Mouse (Mus musculus): ENCODE measurements at regions not wholly inside any gene's neighbourhood (a gene's known extent, or its start where the extent isn't known, plus 50 kb on each side); places are given as distances from the start of the nearest gene placed in this dataset.

DNA sequence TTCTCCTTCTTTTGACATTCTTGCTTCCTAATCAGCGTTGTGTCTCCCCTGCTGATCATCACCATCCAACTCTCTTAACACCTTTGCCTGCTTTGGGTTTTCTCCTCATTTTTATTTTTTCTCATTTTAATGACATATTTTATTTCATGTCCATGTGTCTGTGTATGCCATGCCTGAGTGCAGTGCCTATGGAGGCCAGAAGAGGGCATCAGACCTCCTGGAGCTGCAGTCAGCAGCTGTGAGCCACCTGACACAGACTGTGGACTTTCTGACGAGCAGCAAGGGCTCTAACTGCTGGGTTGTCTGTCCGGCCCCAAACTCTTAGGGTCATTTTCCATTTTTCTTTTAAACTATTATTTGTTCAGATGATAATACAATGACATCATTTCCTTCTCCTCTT is 203.8 kb downstream of the Gm11011 start:
- DNase-seq (ENCODE audit: low spot score in 2 of 2) = no peak
- intact Hi-C loops (cut with DNase I) = no loop called here

DNA sequence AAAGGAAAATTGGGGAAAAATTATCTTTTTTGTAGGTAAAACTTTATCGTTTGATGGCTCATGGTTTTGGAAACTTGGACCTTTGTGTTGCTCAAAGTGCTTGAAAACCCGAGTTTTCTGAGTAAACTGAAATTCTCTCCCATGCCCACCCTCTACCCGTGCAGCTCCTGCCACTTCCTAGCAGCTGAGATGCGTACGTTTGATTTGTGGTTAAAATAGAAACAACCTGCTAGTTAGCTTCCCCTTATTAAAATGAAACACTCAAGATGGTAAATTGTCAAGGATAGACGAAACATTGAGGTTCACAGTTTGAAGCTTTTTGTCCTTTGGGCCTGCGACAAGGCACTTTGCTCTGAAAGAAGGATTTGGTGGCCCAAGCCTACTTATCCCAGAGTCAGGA is 214.5 kb downstream of the Gm11011 start:
- intact Hi-C loops (cut with DNase I) = no loop called here

DNA sequence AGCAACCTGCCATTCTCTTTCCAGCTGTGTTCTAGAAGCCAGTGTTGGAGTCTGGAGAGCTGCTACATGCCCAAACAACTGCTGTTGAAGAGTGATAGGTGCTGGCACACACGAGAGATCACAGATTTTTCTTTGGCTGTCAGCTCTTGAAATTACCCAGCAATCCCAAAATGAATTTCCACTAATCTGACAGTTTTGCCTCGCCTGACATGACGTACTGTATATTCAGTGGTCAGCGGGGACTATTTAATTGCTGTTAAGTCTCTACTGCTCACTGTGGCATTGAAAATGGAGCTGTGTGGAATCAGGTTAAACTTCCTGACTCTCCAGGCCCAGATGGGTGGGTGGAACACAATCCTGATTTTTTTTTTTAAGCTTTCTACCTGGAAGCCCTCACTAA is 222.5 kb downstream of the Gm11011 start:
- no peak for DNase-seq (ENCODE audit: low spot score in 2 of 2)
- intact Hi-C loops (cut with DNase I) = no loop called here

More for the DNA sequence above, 214.5 kb downstream of the Gm11011 start:
- DNase-seq (ENCODE audit: low spot score in 2 of 2) = no peak

DNA sequence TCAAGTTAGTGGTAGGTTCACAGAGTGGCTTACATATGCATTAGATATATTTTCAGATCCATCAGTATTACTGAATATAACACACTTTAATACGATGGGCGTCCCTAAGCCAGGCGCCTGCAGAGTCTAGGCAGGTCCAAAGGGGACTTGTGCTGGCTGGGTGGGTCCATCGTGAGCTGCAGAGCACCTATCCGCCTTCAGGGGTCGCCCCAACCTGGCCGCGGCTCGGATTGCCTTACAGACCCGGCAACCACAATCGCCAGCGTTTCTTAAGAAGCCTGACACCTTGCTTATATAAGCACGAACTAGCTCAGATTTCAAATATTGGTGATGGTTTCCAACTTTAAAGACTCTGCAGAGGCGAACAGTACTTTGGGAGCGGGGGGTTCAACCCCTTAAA is 227.3 kb downstream of the Gm11011 start:
- peak; percentile 14 to 40 for DNase-seq (ENCODE audit: low spot score in 2 of 2)
- intact Hi-C loops (cut with DNase I) = no loop called here

DNA sequence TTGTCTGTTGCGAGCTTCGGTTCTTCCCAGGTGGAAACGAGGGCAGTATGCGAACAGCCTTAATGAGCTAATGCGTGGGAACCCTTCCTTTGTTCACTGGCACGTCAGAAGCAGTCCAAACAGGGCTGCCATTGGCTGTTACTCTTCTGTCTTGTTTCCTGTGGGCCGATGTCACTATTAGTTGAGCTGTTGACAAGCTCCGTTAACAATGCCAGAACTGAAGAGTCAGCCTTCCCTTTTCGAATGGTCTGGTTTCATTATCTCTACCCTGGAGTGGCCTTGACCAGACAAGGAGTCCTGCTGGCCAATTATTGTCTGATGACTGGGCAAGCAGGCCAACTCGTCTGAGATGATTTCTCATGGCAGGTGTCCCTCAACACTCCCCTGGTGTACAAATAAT is 230.1 kb downstream of the Gm11011 start:
- no peak for DNase-seq (ENCODE audit: low spot score in 2 of 2)
- intact Hi-C loops (cut with DNase I) = no loop called here

DNA sequence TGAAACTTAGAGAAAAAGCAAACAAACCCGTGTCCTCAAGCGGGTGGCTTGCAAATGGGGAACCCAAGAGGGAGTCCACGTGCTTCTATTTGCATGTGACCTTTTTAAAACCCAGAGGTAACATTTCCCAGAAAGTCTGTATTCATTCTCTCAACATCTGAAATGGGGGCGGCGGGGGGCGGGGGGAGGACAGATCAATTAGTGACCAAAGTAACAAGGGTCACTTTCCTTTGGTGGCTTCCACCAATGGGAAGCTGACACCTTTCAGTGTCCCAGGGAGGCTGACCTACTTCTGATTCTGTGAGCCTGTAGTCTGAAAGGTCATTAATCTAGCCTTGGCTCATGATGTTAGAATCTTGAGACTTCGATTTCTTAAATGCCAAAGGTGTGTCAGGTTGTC is 236.0 kb downstream of the Gm11011 start:
- DNase-seq (ENCODE audit: low spot score in 2 of 2) = no peak
- intact Hi-C loops (cut with DNase I) = no loop called here

DNA sequence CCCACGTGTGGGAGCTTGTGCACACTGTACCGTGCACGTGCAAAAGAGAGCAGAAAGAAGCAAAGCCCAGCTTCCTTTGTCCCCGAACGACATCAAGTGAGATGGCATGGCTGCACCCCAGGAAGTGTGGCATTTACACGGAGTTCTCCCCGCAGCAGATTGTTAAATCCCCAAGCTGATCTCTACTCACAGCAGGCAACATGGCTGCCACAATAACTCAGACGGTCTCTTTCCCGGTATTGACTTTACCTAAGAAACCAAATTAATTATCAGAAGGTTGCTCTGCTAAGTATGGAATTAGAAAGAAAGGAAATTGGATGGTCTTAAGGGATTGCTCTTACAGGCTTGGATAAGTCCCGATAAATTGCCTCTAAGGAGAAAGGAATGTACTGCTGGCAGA is 241.4 kb downstream of the Gm11011 start:
- DNase-seq (ENCODE audit: low spot score in 2 of 2) = no peak
- intact Hi-C loops (cut with DNase I) = no loop called here

DNA sequence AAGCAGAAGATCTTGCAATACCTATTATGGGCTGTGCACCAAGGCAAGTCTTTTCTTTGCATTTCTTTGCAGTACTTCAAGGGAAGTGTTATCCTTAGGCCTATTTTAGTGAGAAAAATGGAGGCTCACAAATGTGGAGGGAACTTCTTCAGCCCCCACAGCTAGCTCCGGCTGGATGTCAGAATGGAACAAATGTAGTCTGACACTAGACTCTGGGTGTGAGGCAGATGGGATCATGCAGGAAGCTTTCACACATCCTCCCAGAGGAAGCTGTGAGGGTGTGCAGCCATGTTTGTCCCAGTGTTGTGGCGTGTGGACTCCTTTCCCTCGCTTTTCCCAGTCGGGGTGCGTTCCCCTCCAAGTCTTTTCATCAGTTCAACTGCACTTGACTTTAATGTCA is 268.0 kb downstream of the Gm11011 start:
- intact Hi-C loops (cut with DNase I) = no loop called here
- peak; percentile 55 to 63 for DNase-seq (ENCODE audit: low spot score in 2 of 2)

DNA sequence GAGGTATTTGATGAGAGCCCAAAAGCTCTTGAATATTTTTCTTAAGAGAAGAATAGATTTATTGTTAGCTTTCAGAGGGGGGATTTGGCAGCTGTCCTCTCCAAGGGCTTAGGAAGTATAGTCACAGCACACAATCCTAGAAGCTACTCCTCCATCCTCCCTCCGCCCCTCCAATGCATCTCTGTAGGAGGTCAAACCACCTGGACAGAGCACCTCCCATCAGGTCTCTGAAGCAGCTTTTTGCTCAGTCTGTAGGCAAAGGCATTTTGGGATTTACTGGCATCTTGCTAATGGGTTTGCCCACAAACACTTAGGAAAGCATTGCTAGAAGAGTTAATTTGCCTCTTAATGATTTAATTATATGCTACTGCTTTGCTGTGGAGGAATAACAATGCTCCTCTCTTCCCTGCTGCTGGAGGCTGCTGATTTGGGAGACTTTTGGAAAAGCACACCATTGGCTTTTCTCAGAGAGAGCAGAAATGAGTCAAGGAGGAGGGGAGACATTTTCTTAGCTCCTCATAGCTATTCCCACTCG is 273.1 kb downstream of the Gm11011 start:
- intact Hi-C loops (cut with DNase I) = no loop called here
- no peak for DNase-seq (ENCODE audit: low spot score in 2 of 2)

DNA sequence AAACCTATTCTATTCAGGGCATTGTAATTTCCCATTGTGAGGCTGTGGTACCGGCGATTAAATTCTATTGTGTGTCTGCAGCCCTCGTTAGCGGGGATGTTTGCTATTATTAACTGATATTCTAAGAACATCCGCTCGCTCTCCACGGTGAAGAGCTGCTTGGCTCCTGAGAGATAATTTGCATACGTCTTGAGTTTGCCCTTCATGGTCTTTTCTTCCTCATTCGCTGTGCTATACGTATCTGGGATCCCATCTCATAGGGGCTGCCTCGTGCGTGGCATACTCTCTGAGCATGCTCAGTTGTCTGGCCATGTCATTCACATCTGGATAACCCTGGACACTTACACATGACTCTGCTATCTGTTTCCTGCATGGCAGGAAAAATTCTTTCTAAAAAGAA is 275.7 kb downstream of the Gm11011 start:
- DNase-seq (ENCODE audit: low spot score in 2 of 2) = no peak
- intact Hi-C loops (cut with DNase I) = no loop called here

DNA sequence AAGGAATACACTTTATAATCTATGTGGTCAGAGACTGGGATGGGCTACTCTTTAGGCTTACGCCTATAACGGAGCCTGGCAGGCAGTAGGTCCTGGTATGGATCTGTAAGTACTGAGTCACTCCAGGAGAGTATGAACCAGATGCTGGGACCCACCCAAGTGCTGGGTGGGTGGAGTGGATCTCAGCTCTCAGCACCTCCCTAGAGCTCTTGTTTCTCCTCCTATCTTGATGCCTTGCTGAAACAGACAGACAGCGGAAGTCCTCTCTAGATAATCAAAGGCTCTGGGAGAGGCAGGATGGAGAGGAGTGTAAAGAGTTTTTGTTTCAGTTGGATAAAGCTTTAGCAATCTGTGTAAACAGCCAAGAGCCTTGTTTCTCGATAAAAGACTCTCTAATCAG is 276.2 kb downstream of the Gm11011 start:
- no peak for DNase-seq (ENCODE audit: low spot score in 2 of 2)
- intact Hi-C loops (cut with DNase I) = no loop called here

DNA sequence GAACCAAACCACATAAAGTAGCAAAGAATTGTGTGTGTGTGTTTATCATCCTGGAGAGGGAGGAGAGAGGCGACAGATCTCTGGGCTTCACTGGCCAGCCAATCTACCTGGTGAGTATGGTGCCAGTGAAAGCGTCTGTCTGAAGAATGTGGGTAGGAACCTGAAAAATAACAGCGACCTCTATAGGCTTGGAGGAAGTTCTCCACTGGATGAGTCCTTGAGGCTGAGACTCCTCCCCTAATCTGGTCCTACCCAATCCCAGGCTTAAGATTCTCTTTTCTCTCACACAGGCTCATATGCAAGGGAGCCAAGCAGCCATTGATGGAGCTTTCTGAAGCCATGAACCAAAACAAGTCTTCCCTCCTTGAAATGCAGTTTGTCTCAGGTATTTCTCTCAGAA is 283.2 kb downstream of the Gm11011 start:
- intact Hi-C loops (cut with DNase I) = no loop called here

DNA sequence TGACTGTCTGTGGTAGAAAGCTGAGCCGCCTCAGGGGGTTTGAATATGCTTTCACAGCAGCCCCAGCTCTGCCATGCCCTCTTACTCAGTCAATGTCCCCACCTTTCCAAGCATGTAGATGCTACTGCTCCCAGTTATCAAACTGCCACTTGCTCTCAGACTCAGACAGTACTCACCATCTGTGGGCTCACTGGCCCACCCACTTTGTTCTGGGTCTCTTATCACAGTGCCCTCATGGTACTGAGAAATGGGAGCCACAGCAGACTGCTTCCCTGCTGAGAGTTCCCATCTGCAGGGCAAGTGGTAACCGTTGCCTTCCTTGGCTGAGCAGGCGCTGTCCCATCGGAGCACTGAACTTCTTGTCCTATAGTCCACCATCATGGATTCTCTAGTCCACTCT is 286.6 kb downstream of the Gm11011 start:
- DNase-seq (ENCODE audit: low spot score in 2 of 2) = no peak
- intact Hi-C loops (cut with DNase I) = no loop called here

More for the DNA sequence above, 283.2 kb downstream of the Gm11011 start:
- no peak for DNase-seq (ENCODE audit: low spot score in 2 of 2)

DNA sequence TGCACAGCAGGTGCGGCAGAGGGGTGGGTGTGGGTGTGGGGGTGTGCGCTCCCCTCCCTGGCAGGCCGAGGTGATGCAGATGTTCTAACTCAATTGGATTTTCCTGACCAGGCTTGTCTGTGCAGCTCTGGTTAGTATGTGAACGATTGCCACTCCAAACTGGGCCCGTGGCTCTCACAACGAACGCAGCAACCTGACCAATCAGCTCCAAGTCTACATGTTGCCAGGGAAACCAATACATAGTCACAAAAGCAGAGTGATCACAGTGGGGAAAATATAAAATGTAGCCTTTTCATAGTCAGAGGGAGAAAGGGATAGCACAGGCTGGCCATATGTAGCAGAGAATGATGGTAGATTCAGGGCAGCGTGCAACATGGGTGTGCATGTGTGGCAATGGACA is 287.1 kb downstream of the Gm11011 start:
- DNase-seq (ENCODE audit: low spot score in 2 of 2) = peak; percentile 68 to 78
- intact Hi-C loops (cut with DNase I) = no loop called here

DNA sequence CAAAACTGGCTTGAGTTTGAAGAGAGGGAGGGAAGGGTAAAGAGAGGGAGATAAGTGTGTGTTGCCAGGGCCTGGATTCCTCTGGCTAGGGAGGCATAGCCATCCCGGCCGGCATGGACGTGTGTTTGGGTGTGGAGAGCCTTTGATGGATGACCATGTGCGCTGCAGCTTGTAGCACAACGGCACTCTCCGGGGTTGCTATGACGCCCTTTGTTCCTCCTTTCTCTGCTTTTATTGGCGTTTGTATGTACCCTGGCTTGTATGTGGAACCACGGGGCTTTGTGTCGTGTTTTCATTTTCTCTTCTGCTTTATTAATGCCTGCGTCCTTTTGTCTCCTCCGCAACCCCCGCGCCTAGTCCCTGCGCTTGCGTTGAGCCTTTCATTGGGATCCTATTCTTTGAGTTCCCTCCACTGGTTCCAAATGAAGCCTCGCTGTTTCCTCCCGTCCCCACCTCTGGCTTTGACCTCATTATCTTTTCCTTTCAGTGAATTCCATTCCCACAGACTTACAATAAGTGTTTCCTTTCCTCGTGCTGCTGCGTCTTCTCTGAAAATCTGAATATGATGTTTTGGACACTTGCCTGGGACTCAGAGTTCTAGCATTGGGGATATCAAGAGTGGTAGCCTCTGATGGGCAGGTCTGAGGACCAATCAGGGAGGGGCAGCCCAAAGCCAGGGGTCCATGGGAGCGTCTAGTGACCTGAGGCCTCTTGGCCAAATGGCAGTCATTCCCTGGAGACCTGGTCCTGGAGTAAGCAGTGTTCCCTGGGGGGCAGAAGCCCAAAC is 289.5 kb downstream of the Gm11011 start:
- intact Hi-C loops (cut with DNase I) = no loop called here
- peak in 1 of 2 experiments; percentile 37 for DNase-seq (ENCODE audit: low spot score in 2 of 2)

DNA sequence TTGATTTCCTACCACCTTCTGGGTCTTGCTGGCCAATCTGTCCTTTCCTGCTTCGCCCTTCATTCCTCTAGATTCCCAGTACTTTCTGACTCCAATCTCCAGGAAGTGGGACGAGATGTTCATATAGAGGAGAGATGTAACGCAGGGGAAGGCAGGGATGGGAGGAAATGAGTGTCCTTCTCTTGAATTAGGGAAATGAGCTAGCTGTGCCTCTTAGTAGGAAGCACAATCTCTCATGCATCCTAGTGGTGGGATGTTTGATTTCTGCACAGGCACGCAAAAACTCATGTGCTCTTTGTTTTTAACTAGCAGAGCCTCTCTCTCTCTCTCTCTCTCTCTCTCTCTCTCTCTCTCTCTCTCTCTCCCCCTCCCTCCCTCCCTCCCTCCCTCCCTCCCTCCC is 290.3 kb downstream of the Gm11011 start:
- intact Hi-C loops (cut with DNase I) = no loop called here

DNA sequence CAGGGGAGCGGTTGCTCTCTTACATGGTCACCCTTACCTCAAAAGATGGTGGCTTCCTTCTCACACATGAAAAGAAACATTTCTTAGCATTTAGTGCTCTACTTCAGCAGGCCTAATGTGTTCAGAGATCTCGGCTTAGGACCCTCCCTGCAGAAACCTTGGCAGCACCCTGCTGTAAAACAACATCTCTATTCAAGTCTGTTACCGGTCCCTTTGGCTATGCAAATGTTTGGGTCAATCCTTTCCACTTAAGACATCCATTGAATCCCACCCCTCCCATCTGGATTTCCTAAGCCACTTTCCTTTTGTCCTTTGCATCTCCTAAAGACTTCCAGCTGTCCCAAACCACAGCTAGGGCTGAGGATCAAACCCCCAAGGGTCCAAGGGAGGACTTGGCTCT is 294.2 kb downstream of the Gm11011 start:
- DNase-seq (ENCODE audit: low spot score in 2 of 2) = no peak
- intact Hi-C loops (cut with DNase I) = no loop called here

More for the DNA sequence above, 290.3 kb downstream of the Gm11011 start:
- no peak for DNase-seq (ENCODE audit: low spot score in 2 of 2)

DNA sequence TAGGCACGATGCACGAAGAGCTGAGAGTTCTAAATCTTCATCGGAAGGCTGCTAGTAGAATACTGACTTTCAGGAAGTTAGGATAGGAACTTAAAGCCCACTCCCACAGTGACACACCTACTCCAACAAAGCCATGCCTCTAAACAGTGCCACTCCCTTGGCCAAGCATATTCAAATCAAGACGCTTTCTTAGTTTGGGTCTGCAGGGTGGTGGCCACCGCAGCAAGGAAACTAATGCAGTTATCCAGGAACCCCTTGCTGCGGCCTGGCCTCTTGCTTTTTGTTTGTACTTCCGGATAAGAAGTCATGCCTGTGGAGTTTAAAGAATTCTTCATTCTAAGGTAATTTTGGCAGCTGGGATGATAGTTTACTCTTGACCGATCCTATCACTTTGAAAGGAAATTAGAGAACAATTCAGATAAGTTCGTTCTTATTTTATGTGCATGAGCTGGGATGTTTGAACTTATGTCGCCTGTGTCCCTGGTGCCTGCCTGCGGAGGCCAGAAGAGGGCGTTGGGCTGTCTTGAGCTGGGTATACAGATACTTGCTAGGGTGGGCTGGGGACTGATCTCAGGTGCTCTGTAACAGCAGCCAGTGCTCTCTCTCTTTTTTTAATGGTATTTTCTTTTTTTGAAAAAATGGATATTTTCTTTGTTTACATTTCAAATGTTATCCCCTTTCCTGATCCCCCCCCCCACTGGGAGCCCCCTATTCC is 298.5 kb downstream of the Gm11011 start:
- intact Hi-C loops (cut with DNase I) = no loop called here

DNA sequence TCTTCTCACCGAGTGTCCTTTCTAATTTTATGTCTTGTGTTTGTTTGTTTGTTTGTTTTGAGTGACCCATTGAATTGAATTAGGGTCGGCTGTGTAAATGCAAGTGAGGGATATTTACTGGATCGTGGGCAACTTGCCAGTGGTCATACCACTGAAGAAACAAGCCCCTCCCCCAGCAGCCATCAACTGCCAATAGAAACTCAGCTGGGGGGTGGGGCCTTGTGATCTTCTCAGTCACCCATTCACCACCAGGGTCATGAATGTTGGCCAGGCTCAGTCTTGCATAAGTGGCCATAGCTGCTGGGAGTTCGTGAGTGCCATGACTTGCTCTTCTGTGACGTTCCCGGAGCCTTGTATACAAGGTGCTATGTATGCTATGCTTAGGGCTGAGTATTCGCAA is 300.8 kb downstream of the Gm11011 start:
- no peak for DNase-seq (ENCODE audit: low spot score in 2 of 2)
- intact Hi-C loops (cut with DNase I) = no loop called here

More for the DNA sequence above, 298.5 kb downstream of the Gm11011 start:
- no peak for DNase-seq (ENCODE audit: low spot score in 2 of 2)

DNA sequence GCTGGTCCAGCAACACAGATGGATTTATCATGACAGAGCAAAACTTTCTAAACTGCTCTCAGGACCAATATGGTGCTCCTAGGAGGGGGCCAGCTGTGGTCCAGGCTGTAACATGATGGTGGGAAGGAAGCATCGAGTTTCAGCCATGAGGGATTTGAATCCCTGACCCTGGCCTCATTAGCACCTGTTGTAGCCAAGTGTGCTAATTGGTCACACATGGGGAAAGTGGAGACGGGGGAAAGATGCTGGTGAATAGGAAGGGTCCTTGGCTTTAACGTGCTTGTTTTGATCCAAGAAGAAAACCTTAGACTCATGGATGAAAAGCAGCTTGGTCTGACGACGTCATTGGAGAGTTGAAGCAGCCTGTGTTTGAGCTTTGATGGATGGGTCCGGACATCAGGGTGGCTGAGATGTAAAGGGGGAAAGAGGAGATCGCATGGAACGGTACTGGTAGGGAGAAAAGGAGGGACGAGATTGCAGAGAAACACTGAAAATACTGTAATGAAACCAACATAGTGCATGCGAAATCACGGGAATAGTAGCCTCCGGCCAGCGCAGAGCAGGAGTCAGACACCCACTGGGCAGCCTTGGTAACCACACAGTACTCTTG is 304.9 kb downstream of the Gm11011 start:
- intact Hi-C loops (cut with DNase I) = no loop called here
- no peak for DNase-seq (ENCODE audit: low spot score in 2 of 2)

Data from left cerebral cortex, postnatal 14 days (tissue).